Mouse (Mus musculus): Measurements from ENCODE around the gene Pgp. TPM values are rescaled to one million over a fixed set of nuclear protein-coding genes. Genes with fewer than 3 reads are reported as not detected.
"Not testable (repeated sequence)": the region's sequence is repeated elsewhere in the genome, so short reads cannot be mapped to it uniquely, and the experiment has no call there.

The Pgp gene
- 10 to 100 TPM; 61.6 to 64.6 TPM for total RNA-seq (2021)
- long read RNA-seq, transcript Pgp-202 (1 exons, 2,428 nt): minor isoform, 70 of 263 reads
- long read RNA-seq, transcript Pgp-201 (2 exons, 2,627 nt): major isoform, 192 of 263 reads
- long read RNA-seq, partial matches to known transcripts: 0 of 263 reads
- long read RNA-seq, other reads (novel, unspliced or antisense): 1 of 263 reads

DNA sequence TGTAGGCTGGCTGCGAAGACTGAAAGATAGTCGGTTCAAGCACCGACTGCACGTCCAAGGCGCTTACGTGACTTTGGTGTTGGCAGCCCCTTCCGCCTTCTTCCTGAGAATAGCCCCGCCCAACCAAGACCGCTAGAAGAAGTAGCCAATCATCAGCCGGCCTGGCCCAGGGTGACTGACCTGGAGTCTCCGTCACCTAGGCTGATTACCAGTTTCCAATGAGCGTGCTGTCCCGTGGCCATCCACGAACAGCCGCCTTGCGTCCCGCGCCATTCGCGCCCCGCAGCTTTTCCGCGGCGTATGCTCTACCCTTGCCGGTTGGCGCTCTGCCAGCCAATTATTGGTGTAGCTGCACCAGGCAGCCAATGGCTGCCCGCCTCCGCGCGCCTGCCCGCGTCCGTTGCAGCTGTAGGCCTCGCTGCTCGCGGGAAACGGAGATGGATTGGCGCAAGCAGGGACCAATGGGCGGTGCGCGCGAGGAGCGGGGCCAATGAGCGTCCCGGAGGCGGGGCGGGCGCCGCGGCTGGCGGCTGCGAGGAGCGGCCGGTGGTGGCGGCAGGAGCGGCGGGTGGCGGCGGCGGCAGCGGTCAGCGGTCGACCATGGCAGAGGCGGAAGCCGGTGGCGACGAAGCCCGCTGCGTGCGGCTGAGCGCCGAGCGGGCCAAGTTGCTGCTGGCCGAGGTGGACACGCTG, at the start of gene Pgp, which contains the start of gene E4f1:
Gene Pgp (plus strand): TSS at position 483 of the 693 bp plus-strand sequence.
Gene E4f1 (minus strand): TSS at position 404 of the 693 bp plus-strand sequence.
- peak; percentile 99 for DNase-seq (ENCODE audit: low spot score in 2 of 2)

DNA sequence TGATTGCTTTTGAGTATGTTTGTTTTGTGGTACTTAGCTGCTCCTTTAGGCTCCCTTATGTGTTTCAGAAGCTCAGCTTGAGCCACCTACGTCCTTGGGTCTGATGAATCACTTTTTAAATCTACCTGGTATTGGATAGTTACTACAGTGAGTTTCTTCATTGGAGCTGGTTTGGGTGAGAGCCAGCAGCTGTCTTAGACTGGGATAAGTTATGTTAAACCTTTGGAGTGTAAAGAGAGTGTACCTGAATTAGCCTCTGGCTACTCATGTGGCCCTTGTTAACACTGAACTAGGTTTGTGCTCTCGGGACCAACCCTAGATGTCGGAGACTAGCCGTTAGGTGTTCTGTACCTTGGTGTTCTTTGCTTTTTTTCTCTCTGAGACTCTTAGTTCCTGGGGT, 47.1 kb upstream of the Pgp start:
- no peak for DNase-seq (ENCODE audit: low spot score in 2 of 2)

DNA sequence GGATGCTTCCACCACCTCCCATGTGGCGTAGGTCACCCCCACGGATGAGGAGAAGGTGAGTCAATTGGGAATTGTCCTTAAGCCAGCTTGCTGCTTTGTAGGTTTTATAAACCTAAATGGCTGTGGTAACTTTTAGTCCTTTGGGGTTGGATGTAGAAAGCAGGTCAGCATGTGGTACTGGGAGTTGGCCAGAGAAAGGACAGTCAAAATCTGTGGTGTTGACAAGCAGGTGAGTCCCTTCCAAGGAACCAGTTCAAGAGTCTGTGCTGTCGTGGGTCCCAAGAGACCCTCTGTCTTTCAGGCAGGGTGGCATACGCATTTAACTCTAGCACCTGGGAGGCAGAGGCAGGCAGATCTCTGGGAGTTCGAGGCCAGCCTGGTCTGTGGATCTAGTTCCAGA, 45.7 kb upstream of the Pgp start:
- no peak for DNase-seq (ENCODE audit: low spot score in 2 of 2)

DNA sequence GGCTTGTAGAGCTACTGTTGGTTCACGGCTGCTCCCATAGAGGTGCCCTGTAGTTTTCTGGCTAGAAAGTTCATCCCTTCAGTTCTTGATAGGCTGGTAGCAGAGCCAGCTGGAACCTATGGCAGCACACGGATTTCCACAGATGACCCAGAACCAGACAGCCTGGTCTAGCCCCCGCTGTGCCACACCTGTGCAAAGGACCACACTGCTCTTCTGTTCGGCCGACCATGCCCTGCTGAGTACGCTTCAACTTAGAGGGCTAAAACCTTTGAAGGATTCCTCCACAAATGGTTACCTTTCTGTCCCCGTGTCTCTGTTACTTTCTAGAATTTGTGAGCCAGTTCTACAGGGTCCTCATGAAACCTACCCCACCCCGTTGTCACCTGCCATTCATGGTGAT, 44.9 kb upstream of the Pgp start:
- DNase-seq (ENCODE audit: low spot score in 2 of 2): not testable (repeated sequence)

DNA sequence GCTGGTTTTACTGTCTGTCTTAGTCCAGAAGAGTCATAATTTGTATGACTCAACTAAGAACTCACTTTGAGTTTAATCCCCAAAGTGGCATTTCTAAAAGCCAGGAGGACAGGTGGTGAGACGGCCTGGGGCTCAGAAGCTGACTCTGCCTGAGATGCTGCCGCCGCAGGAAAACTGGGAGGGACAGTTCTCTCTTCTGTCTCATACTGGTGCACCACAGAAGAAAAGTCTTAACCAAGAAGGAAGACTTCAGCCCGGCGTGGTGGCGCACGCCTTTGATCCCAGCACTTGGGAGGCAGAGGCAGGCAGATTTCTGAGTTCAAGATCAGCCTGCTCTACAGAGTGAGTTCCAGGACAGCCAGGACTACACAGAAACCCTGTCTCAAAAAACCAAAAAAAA, 44.3 kb upstream of the Pgp start:
- DNase-seq (ENCODE audit: low spot score in 2 of 2): no peak

DNA sequence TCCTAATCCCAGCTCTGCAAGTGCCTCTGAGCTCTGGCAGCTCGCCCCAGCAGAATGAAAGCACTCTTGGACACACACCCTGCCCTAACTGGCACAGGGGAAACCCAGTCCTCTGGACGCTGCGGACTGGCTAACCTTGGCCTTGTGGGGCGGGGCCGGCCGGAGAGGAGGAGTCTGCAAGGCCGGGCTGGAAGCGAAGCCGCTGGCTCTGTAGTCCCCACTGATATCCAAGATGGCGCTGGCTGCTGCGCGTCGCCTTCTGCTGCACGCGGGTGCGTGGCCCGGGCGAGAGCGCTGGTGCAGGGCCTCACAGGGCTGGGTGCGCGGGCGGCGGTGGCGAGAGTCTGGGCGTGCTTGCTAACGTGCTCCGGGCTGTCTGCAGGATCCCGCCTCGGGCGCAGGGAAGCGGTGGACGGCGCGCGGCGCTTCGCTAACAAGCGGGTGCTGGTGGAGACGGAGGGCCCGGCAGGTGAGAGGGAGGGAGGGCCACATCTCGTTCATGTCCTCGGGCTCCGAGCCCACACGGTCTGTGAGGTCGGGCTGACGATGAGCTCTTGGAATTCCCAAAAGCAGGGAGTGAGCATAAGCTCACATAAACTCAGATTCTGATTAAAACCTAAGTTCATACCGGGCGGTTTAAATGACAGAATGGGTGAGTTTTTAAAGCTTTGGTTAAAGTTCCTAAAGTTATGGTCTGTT, 43.6 kb upstream of the Pgp start, which contains the start of gene Eci1:
Gene Eci1 (plus strand): TSS at position 171 of the 699 bp plus-strand sequence.
- DNase-seq (ENCODE audit: low spot score in 2 of 2): peak; percentile 86 to 90

DNA sequence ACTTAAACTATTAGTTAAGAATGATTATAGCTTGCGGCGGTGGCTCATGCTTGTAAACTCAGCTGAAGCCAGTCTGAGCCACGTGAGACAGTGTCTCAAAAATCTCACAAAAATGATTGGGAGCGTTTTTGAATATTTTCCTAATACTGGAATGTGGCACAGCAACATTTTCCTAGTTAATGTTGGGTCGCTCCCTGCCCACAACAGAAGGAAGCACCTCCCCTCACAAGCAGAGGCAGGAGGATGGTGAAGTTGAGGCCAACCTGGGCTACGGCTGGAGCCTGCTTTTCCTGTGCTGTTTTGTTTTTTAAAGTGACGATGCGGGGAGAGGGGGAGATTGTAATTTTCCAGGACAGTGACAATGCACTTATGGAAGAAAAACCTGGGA, 43.0 kb upstream of the Pgp start:
- no peak for DNase-seq (ENCODE audit: low spot score in 2 of 2)

DNA sequence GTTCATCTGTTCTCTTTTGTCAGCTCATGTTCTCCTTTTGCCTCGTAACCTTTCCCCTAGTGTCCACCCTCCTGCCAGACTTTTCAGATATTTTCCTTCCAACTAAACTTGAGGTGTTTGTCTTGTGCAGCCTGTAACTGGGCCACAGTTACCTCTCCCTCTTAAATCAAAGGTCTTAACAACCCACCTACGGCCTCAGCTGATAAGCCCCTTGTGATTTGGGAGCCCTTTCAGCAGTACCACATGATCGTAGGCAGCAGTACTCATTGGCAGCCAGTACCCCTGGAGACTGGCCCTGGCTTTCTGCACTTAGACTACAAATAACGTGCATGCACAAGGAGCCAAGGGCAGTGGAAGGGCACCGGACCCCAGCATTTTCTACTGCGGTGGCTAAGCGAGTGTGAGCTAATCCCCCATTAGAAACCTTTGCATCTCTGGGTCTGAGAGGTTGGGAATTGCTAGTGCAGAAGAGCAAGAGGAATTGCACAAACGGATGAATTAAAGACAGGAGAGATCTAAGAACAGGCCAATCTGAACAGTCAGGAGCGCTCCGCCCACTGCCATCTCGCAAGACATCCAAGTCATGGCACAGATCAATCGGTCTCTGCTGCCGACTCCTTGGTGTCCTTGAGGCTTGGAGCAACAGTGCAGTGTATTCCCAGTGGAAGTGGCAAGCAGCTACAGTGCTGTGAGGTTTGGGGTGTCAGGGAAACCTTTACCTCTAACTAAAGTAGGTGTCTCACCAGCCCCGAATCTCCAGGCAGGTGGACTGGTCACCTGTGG, 40.8 kb upstream of the Pgp start:
- no peak for DNase-seq (ENCODE audit: low spot score in 2 of 2)

DNA sequence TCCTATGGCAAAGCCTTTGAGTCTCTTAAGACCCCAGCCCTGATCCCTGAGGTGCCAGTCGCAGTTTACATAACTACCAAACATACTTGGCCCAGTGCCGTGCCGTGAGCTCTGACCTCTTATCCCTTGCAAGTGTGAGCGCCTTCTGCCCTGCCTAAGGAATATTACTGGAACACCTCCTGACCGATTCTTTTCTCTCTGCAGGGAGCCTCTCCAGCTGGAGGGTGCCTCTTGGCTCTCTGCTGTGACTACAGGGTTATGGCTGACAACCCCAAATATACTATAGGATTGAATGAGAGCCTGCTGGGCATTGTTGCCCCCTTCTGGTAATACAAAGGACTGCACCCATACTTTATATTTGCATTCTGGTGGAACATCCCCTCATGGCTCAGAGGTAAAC, 33.2 kb upstream of the Pgp start:
- peak in 1 of 2 experiments; percentile 66 for DNase-seq (ENCODE audit: low spot score in 2 of 2)

DNA sequence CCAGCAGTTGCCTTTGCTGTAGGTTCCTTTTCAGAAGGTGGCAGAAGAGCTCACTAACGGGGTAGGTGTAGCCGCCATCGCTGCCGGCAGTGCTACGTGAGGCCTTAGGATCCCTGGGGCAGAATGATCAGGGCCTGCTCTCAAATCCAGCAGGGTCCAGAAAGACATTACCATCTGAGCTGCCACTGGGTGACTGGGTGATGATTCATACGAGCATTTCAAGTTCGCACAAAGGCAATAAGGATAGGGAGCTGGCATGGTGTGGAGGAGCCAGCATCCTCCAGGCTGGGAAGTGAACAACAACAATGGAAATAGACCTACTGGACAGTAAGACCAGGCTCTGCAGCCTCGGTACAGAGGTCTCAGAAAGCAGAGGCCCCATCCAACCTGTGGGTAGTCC, 29.8 kb upstream of the Pgp start:
- no peak for DNase-seq (ENCODE audit: low spot score in 2 of 2)

DNA sequence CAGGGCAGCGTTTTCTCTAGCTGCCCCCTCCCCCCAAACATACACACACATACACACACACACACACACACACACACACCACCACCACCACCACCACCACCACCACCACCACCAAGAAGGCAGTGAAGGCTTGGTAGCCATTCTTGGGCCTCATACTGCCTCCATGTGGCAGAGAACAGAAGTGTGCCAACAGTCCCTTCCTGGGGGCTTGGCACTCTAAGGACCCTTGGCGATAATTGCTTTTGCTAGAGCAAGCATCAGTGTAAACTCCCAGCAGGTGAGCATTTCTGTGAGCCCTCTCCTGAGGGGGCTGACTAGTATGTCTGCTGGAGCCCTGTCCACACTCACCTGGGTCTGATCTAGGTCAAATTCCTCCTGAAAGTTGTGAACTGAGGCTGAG, 29.0 kb upstream of the Pgp start:
- DNase-seq (ENCODE audit: low spot score in 2 of 2): no peak

DNA sequence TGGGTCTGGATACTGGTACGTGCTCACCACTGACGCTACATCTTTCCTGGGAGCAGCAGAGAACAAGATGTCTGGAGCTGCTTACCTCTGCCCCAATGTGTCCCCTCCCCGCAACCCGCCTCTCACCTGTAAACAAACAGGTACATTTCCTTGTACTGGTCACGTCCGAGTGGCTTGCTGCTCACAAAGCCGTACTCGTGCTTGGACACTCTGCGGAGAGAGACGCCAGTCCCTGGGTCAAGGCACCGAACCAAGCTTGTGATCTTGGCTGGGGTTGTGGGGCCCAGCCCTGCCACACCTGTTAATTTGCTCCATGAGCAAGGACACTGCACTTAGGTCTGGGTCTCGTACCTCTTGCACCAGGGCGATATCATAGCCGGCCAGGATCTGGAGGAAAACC, 28.1 kb upstream of the Pgp start:
- no peak for DNase-seq (ENCODE audit: low spot score in 2 of 2)

DNA sequence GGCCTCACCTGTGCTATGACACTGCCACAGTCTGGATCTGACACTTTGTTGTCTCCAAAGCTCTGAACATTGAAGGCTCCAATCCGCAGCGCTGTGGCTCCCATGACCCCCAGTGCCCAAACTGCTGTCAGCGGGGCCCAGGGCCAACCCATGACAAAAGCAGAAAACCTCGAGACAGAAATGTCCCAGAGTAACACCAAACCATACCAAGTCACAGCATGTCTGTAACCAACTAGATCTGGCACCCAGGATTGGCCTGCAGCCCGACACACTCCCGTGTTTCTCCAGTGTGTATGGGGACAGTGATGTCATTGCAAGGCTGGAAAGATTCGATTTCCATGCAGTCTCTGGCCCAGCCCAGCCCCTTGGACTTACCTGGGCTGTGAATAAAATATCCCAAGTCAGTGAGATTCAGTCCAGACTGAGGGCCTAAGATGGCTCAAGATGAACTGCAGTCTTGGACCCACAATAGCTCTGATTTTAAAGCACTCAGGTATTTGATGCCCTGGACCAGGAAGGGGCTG, 27.5 kb upstream of the Pgp start, which contains the start of gene Dnase1l2:
Gene Dnase1l2 (minus strand): TSS at position 474 of the 524 bp plus-strand sequence.
- no peak for DNase-seq (ENCODE audit: low spot score in 2 of 2)

DNA sequence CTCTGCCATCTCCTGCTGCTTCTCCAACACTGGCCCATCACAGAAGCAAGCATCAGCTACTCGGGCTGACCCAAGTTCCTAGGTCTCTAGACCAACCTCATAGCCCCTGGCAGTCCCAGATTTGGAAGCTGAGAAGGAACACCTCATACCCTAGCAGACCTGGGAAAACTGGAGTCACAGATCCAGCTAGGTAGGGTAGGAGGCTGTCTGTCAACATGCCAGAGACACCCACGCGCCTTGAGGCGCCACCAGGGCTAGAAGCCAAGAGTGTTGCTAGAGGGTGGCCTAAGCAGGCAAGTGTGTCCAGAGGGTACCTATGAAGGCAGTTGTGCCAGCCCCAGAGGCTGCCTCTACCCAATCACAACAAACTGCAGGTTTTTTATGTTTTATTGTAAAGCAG, 26.8 kb upstream of the Pgp start:
- peak in 1 of 2 experiments; percentile 62 for DNase-seq (ENCODE audit: low spot score in 2 of 2)

DNA sequence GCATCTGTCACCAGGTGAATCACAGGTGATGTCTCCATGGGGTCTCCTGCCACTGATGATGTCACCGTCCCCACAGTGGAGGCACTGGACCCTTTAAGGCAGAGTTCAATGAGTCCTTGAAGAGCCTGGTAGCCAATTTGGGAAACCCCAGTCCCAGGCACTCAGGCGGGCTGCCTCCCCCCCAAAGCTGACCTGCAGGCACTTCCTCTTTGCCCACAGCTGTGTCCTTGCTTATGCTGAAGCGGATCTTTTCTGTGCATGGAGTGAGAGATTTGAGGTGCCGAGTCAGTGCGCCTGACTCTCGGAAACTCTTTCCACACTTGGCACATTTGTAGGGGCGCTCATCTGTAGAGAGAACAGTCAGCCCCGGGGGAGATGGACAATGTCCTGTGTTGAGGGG, 23.6 kb upstream of the Pgp start:
- DNase-seq (ENCODE audit: low spot score in 2 of 2): no peak

DNA sequence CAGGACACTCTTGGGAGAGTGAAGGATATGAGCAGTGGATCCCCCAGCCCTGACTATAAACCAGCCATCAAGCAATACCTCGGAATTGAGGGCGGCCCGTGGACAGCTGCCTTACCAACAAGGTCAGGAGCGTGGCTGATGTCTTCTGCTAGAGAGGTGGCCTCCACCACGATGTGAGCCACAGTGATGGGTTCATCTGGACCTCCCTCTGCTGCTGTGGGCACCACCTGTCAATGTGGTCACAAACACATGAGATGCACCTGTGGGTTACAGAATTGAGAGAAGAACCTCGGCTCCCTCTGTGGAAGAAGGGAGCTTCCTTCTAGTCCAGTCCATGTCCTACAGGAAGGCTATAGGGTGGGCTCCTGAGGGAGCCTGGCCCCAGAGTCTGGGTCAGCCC, 20.7 kb upstream of the Pgp start:
- DNase-seq (ENCODE audit: low spot score in 2 of 2): no peak

DNA sequence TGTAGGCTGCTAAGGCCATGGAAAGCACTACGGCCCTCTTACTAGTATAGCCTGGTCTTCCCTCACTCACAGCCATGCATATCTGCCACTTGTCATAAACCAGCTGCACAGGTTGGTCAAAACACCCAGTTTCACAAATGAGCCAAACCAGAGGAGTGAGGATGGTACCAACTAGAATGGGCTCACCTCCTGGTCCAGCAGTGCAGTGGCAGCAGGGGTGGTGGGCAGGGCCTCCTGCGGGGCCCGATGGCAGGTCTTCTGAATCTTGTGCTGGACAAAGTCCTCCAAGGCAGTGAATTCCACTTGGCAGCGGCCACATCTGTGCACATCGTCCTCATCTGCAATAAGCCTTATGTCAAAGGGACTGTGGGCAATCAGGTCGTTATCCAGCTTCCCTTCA, 19.0 kb upstream of the Pgp start:
- no peak for DNase-seq (ENCODE audit: low spot score in 2 of 2)

DNA sequence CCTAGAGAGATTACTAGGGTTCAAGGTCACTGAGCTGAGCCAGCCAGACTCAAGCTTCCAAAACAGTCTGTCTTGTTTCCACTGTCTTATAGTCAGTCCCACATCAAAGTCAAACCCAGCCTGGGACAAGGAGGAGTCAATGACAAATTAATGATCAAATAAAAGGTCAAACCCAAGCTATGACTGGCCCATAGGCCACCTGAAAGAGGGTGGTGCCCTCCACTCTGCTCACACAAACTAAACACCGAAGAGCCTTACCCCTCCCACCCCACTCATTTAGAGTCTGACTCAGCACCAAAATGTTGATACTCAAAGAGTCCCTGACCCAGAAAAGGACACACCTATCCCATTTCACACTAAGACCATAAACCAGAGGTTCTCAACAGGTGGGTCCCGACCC, 16.8 kb upstream of the Pgp start:
- no peak for DNase-seq (ENCODE audit: low spot score in 2 of 2)

DNA sequence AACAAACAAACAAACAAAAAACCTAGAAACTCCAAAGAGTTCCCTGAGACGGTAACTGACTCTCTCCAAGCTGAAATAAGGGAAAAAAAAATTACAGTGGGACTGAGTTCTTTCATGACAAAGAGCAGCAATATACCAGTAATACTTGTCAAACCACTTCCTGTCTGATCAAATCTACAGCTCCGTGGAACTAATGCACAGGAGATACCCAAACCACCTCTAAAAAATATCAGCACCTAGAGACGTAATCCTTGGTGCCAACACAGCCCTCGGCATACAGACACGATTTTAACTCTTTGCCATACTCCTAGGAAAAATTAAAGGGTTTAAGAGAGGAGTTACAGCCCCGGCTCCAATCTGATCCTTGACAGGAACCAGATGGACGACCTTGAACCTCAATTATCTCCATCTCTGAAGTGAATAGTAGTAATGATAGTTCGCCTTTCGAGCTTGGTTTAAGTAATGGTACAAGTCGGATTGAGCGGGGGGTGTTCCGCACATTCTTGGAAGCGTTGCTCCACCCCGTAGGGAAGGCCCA, 15.9 kb upstream of the Pgp start:
- DNase-seq (ENCODE audit: low spot score in 2 of 2): no peak

DNA sequence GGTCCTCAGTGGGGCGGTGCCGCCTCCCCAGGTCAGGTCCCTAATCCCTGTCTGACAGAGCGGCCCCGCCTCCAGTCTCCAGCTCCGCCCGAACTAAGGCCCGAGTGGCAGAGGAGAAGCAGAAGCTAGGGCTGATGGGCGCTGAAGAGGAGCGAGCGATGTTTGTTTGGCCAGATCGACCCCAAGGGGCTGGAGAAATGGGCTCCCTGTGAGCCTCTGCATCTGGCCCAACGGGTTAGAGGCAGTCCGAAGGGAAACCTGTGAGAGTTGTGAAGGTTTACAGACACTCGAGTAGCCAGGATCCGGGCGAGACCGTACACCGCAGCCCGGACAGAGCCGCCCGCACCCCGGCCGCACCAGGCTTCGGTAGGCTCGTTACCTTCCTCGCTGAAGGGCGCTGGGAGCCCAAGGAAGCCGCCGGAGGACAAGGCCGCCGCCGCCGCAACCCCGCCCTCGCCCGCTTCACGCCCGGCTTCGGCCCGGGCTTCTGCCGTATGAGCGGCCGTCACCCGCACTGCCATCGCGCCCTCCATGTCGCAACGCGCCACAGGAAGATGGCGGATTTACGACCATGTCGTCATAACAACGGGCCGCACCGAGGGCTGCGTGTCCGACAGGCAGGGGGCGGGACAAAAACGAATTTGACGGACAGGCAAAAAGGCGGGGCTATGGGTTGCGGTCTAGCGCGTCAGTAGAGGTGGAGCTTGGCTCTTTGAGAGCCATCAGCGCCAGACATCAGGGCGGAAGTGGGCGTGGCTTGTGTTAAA, 15.3 kb upstream of the Pgp start:
- DNase-seq (ENCODE audit: low spot score in 2 of 2): peak; percentile 99

Data from layer of hippocampus, adult 18-20 months (tissue).